Mouse (Mus musculus): ENCODE measurements at regions not wholly inside any gene's neighbourhood (a gene's known extent, or its start where the extent isn't known, plus 50 kb on each side); places are given as distances from the start of the nearest gene placed in this dataset.

DNA sequence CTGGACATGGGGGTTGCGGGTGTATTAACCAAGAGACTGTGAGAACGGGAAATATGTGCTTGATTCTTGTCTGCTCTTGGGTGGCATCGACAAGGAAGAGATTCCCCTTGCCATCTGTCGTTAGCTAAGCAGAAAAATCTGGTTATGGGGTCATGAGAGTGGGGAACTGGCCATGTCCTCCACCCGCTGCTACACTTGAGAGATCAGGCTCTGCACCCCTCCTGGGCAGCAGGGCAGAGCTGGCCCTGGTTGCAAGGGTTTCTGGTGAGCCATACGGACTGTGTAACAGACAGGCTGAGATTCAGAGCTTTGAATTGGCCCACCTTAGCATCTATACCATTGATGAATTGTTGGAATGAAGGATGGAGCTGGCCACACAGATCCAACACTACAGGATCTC is 1048.1 kb upstream of the Tmprss15 start:
- DNase-seq: peak; percentile 12
- intact Hi-C loops (cut with DNase I): no loop called here

DNA sequence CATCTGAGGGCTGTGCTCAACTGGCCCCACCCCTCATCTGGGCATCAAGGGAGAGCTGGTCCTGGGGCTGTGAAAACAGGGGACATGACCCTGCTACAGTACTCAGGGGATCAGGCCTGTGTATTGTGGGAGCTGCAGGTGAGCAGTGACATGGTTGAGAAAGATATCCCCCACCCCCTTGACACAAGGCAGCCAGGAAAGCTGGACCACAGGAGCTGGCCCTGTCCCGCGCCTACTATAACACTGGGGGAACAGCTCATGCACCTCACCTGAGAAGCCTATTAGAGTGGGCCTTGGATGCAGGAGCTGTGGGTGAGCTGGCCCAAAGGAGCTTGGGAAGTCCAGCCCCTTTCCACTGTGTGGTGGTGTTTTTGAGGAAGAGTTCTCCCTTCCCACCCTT is 1047.3 kb upstream of the Tmprss15 start:
- DNase-seq: no peak
- intact Hi-C loops (cut with DNase I): no loop called here

Data from left cerebral cortex, postnatal 4 days (tissue).